Mouse (Mus musculus) midbrain, embryonic 13.5 days (tissue): ENCODE data around the gene Map3k19. TPM values are rescaled to one million over a fixed set of nuclear protein-coding genes. Genes with fewer than 3 reads are reported as not detected.

Experiments used
- ATAC-seq: fragments of 200-750 bp; cut with Nextera tagmentation; 2 replicates; pipeline ENCODE4 v1.8.0; 2017; ENCODE audit warnings: mild to moderate bottlenecking, moderate TSS enrichment, moderate library complexity
- H3K27ac ChIP-seq: fragments of 300-500 bp; sonication (generic); 2 replicates; pipeline ENCODE4 v1.5.1; 2015; ENCODE audit warnings: inconsistent platforms, mild to moderate bottlenecking, moderate library complexity
- H3K27me3 ChIP-seq: fragments of 300-500 bp; sonication (generic); 2 replicates; pipeline ENCODE4 v1.6.1; 2015; ENCODE audit warnings: mild to moderate bottlenecking, inconsistent platforms
- H3K36me3 ChIP-seq: fragments of 300-500 bp; sonication (generic); 2 replicates; pipeline ENCODE4 v1.6.1; 2015; ENCODE audit warnings: mild to moderate bottlenecking, inconsistent platforms
- H3K4me1 ChIP-seq: fragments of 300-500 bp; sonication (generic); replicated peaks from 2 replicates; pipeline ENCODE4 v1.6.1; 2015; ENCODE audit warnings: inconsistent platforms
- H3K4me2 ChIP-seq: fragments of 300-500 bp; sonication (generic); replicated peaks from 2 replicates; pipeline ENCODE4 v1.6.1; 2015; ENCODE audit warnings: moderate library complexity, mild to moderate bottlenecking, inconsistent platforms
- H3K4me3 ChIP-seq: fragments of 300-500 bp; sonication (generic); replicated peaks from 2 replicates; pipeline ENCODE4 v1.5.1; 2015; ENCODE audit warnings: mild to moderate bottlenecking, inconsistent platforms
- H3K9ac ChIP-seq: fragments of 300-500 bp; sonication (generic); replicated peaks from 2 replicates; pipeline ENCODE4 v1.6.1; 2015; ENCODE audit warnings: mild to moderate bottlenecking, inconsistent platforms
- H3K9me3 ChIP-seq: fragments of 300-500 bp; sonication (generic); 2 replicates; pipeline ENCODE4 v1.6.1; 2016; ENCODE audit warnings: mild to moderate bottlenecking, inconsistent platforms
- WGBS: fragments of 180-500 bp; shearing (Covaris S2); methylation state at CpG from one replicate; pipeline ENCODE4 v1.1.7; 2015; 5-methylcytosine and 5-hydroxymethylcytosine counted together
- polyA plus RNA-seq: library from polyadenylated mRNA; unstranded; fragments of >200 nt; fragmentation: Nextera tagmentation; extraction: Ambion mirVana; gene quantifications from 2 replicates; pipeline ENCODE4 v1.2.1, GENCODE M21; 2015

The Map3k19 gene
- 0.15 and 0.17 TPM in 2 replicates for polyA plus RNA-seq

GRCm38 (mm10) chr1:127854486-127855222, at the start of gene Map3k19:
Gene Map3k19 (minus strand): TSS chr1:127855031.
- Histone ChIP-seq H3K4me1 (peaks cover 3% of the 10 kb centered on the region; the same call in 1 of the 2 replicates), H3K4me2 (no peak within 1 kb of the TSS), H3K27ac (no peak within 1 kb of the TSS), H3K36me3 (no peaks in the 10 kb centered on the region), H3K9ac (no peak within 1 kb of the TSS), H3K27me3 (no peaks in the 10 kb centered on the region), H3K4me3 (no peak within 1 kb of the TSS), H3K9me3 (peaks cover 9% of the 10 kb centered on the region; the same call in 1 of the 2 replicates)
- 67% methylated on average over 14 of the region's 14 CpGs for WGBS
- ATAC-seq: no peak

GRCm38 (mm10) chr1:127899401-127899800, 44.6 kb upstream of the Map3k19 start:
- Histone ChIP-seq H3K4me3 (no peak overlapping the region), H3K4me1 (no peaks in the 10 kb centered on the region), H3K36me3 (peaks cover 2% of the 10 kb centered on the region; the same call in 1 of the 2 replicates), H3K9me3 (no peaks in the 10 kb centered on the region), H3K27me3 (no peaks in the 10 kb centered on the region), H3K27ac (no peak overlapping the region), H3K4me2 (no peak overlapping the region), H3K9ac (no peak overlapping the region)
- no peak for ATAC-seq
- WGBS: 89% methylated on average over 1 of the region's 1 CpGs

GRCm38 (mm10) chr1:127869276-127869675, 14.4 kb upstream of the Map3k19 start:
- H3K36me3 ChIP-seq: peaks cover 17% of the 10 kb centered on the region
- H3K9ac ChIP-seq: peak overlapping the region; percentile 83
- WGBS: 50% methylated on average over 8 of the region's 8 CpGs
- H3K4me2 ChIP-seq: peak overlapping the region; percentile 57
- peak overlapping the region; percentile 83 for H3K4me3 ChIP-seq
- H3K4me1 ChIP-seq: peaks cover 10% of the 10 kb centered on the region
- H3K9me3 ChIP-seq: no peaks in the 10 kb centered on the region
- H3K27me3 ChIP-seq: no peaks in the 10 kb centered on the region
- H3K27ac ChIP-seq: no peak overlapping the region
- ATAC-seq: no peak

- H3K4me3 ChIP-seq: peak within 1 kb of the TSS; percentile 83
- H3K27me3 ChIP-seq: no peaks in the 10 kb centered on the region
- H3K4me1 ChIP-seq: peaks cover 11% of the 10 kb centered on the region
- peak within 1 kb of the TSS; percentile 80 for H3K27ac ChIP-seq
- H3K9ac ChIP-seq: peak within 1 kb of the TSS; percentile 83
- peak within 1 kb of the TSS; percentile 57 for H3K4me2 ChIP-seq
- WGBS: 11% methylated on average over 47 of the region's 47 CpGs
- peaks cover 15% of the 10 kb centered on the region for H3K36me3 ChIP-seq
- H3K9me3 ChIP-seq: no peaks in the 10 kb centered on the region
- peak; percentile 98 for ATAC-seq
Measured at GRCm38 (mm10) chr1:127868300-127869261, 13.8 kb upstream of the Map3k19 start, which contains the start of gene Rab3gap1. Gene Rab3gap1 (plus strand): TSS chr1:127868773.

- Histone ChIP-seq H3K27ac (no peak overlapping the region), H3K9me3 (no peaks in the 10 kb centered on the region), H3K4me2 (no peak overlapping the region), H3K4me1 (0 out of 2 replicates have a peak, but pooled peaks cover 3% of the 10 kb centered on the region), H3K9ac (no peak overlapping the region), H3K4me3 (no peak overlapping the region), H3K36me3 (no peaks in the 10 kb centered on the region), H3K27me3 (no peaks in the 10 kb centered on the region)
- no peak for ATAC-seq
- WGBS: 59% methylated on average over 7 of the region's 7 CpGs
Measured at GRCm38 (mm10) chr1:127863806-127864205, 9.0 kb upstream of the Map3k19 start.

- 89% methylated on average over 5 of the region's 5 CpGs for WGBS
- no peak overlapping the region for H3K4me2 ChIP-seq
- H3K9me3 ChIP-seq: no peaks in the 10 kb centered on the region
- H3K27ac ChIP-seq: no peak overlapping the region
- no peak overlapping the region for H3K4me3 ChIP-seq
- H3K4me1 ChIP-seq: 0 out of 2 replicates have a peak, but pooled peaks cover 3% of the 10 kb centered on the region
- no peak overlapping the region for H3K9ac ChIP-seq
- ATAC-seq: no peak
- no peaks in the 10 kb centered on the region for H3K27me3 ChIP-seq
- no peaks in the 10 kb centered on the region for H3K36me3 ChIP-seq
Measured at GRCm38 (mm10) chr1:127861900-127862299, 7.1 kb upstream of the Map3k19 start.

- Histone ChIP-seq H3K36me3 (no peaks in the 10 kb centered on the region), H3K4me3 (no peak overlapping the region), H3K27ac (no peak overlapping the region), H3K4me2 (no peak overlapping the region), H3K27me3 (no peaks in the 10 kb centered on the region), H3K9me3 (no peaks in the 10 kb centered on the region), H3K4me1 (0 out of 2 replicates have a peak, but pooled peaks cover 3% of the 10 kb centered on the region), H3K9ac (no peak overlapping the region)
- ATAC-seq: no peak
- WGBS: 93% methylated on average over 4 of the region's 4 CpGs
Measured at GRCm38 (mm10) chr1:127860492-127860891, 5.7 kb upstream of the Map3k19 start.

- Histone ChIP-seq H3K4me2 (no peak overlapping the region), H3K9ac (no peak overlapping the region), H3K4me3 (no peak overlapping the region), H3K27ac (no peak overlapping the region), H3K9me3 (no peaks in the 10 kb centered on the region), H3K4me1 (peaks cover 6% of the 10 kb centered on the region; the same call in 1 of the 2 replicates), H3K36me3 (no peaks in the 10 kb centered on the region), H3K27me3 (no peaks in the 10 kb centered on the region)
- ATAC-seq: no peak
- 82% methylated on average over 6 of the region's 6 CpGs for WGBS
Measured at GRCm38 (mm10) chr1:127859799-127860400, 5.1 kb upstream of the Map3k19 start.

- ATAC-seq: no peak
- Histone ChIP-seq H3K9ac (no peak overlapping the region), H3K4me2 (no peak overlapping the region), H3K9me3 (no peaks in the 10 kb centered on the region), H3K27ac (no peak overlapping the region), H3K36me3 (no peaks in the 10 kb centered on the region), H3K4me3 (no peak overlapping the region), H3K4me1 (peaks cover 7% of the 10 kb centered on the region; the same call in 1 of the 2 replicates), H3K27me3 (no peaks in the 10 kb centered on the region)
- 87% methylated on average over 9 of the region's 9 CpGs for WGBS
Measured at GRCm38 (mm10) chr1:127858945-127859648, 4.3 kb upstream of the Map3k19 start.

GRCm38 (mm10) chr1:127850075-127850610, 4.7 kb downstream of the Map3k19 start:
- Histone ChIP-seq H3K4me2 (no peak overlapping the region), H3K27me3 (no peaks in the 10 kb centered on the region)
- 86% methylated on average over 7 of the region's 7 CpGs for WGBS

GRCm38 (mm10) chr1:127845472-127845871, 9.4 kb downstream of the Map3k19 start:
- 89% methylated on average over 5 of the region's 5 CpGs for WGBS
- H3K4me3 ChIP-seq: no peak overlapping the region
- no peaks in the 10 kb centered on the region for H3K27me3 ChIP-seq
- no peak overlapping the region for H3K9ac ChIP-seq
- H3K36me3 ChIP-seq: no peaks in the 10 kb centered on the region
- ATAC-seq: no peak
- H3K4me2 ChIP-seq: no peak overlapping the region
- no peaks in the 10 kb centered on the region for H3K4me1 ChIP-seq
- H3K9me3 ChIP-seq: no peaks in the 10 kb centered on the region
- H3K27ac ChIP-seq: no peak overlapping the region

More at GRCm38 (mm10) chr1:127850075-127850610, 4.7 kb downstream of the Map3k19 start:
- Histone ChIP-seq H3K36me3 (no peaks in the 10 kb centered on the region), H3K27ac (no peak overlapping the region), H3K9me3 (peaks cover 9% of the 10 kb centered on the region; the same call in 1 of the 2 replicates), H3K4me3 (no peak overlapping the region), H3K4me1 (peaks cover 3% of the 10 kb centered on the region; the same call in 1 of the 2 replicates), H3K9ac (no peak overlapping the region)
- ATAC-seq: no peak
